ENCODE assay signal across 9 mouse cellular contexts in the genomic region with DNA sequence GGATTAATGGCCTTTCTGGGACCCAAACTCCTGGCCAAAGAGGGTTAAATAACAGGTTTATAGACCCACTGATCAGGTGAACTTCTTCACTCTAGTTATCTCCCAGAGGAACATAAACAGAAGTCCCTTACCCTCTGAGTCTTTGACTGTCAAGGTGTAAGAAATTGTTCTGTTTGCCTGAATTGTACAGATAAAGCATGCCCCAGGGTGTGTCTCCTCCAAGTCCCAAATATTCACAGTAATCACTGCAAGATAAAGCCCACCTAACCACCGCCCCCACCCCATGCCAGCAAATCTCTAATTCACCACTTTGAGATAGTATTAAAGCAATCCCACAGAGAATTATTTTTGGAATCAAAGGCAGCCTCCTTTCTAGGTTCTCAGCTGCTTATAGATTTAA. TPM values are rescaled to one million over a fixed set of nuclear protein-coding genes. Genes with fewer than 3 reads are reported as not detected.
DNase-seq lines count a peak whose midpoint lies in the region; ATAC-seq and TF ChIP-seq lines count a peak whose summit lies in the region.
"Had no signal": no experiment of that assay in that cellular context is flagged by ENCODE, and none has a peak within 500 bp of the region (broad histone marks: within the 10 kb centered on the region; RNA-seq: fewer than 3 reads in every experiment).

No protein-coding gene starts in this region.

- peak overlapping the region; percentile 99 for H3K27ac ChIP-seq in heart, embryonic 15.5 days
- H3K27ac ChIP-seq in cortical plate, adult 2 months (ENCODE audit: insufficient read depth, low read length): no peak overlapping the region
- H3K27ac ChIP-seq in hindbrain, embryonic 15.5 days (replicated peaks): peak overlapping the region; percentile 90; the same call in 1 of the 2 replicates
- H3K27ac ChIP-seq in midbrain, embryonic 12.5 days (replicated peaks): no peak overlapping the region

- no peak for TF ChIP-seq POLR2A in cortical plate, adult 2 months (IDR thresholded peaks at IDR 0.05; ENCODE audit: extremely low read depth, insufficient read depth, low read length)

- no peak for ATAC-seq in heart, embryonic 15.5 days (replicated peaks; ENCODE audit: insufficient number of reproducible peaks, insufficient read depth, low FRiP score, low read depth)
- ATAC-seq in hindbrain, embryonic 15.5 days (ENCODE audit: low FRiP score, low read depth): no peak
- ATAC-seq in midbrain, embryonic 12.5 days (ENCODE audit: low FRiP score, low read depth): no peak

- H3K4me3 ChIP-seq in heart, embryonic 15.5 days: peak overlapping the region; percentile 84
- H3K4me3 ChIP-seq in cortical plate, adult 2 months (ENCODE audit: insufficient read depth, low read length): peak overlapping the region; percentile 87; the same call in 1 of the 2 replicates
- H3K4me3 ChIP-seq in hindbrain, embryonic 15.5 days: peak overlapping the region; percentile 99
- H3K4me3 ChIP-seq in midbrain, embryonic 12.5 days: peak overlapping the region; percentile 95

- TF ChIP-seq CTCF in cortical plate, adult 2 months (IDR thresholded peaks at IDR 0.05; ENCODE audit: extremely low read depth, insufficient read depth, low read length): no peak

- peak overlapping the region; percentile 86 for H3K9ac ChIP-seq in heart, embryonic 15.5 days
- peak overlapping the region; percentile 92 for H3K9ac ChIP-seq in hindbrain, embryonic 15.5 days
- peak overlapping the region; percentile 95 for H3K9ac ChIP-seq in midbrain, embryonic 12.5 days (replicated peaks)

- H3K27me3 ChIP-seq in heart, embryonic 15.5 days: no peaks in the 10 kb centered on the region
- H3K27me3 ChIP-seq in hindbrain, embryonic 15.5 days: no peaks in the 10 kb centered on the region
- no peaks in the 10 kb centered on the region for H3K27me3 ChIP-seq in midbrain, embryonic 12.5 days

- peaks cover 35% of the 10 kb centered on the region for H3K4me1 ChIP-seq in heart, embryonic 15.5 days (replicated peaks)
- H3K4me1 ChIP-seq in cortical plate, adult 2 months (ENCODE audit: control insufficient read depth, insufficient read depth, low read length): peaks cover 1% of the 10 kb centered on the region; the same call in 1 of the 2 replicates
- peaks cover 44% of the 10 kb centered on the region for H3K4me1 ChIP-seq in hindbrain, embryonic 15.5 days (replicated peaks)
- H3K4me1 ChIP-seq in midbrain, embryonic 12.5 days: peaks cover 24% of the 10 kb centered on the region

- WGBS in heart, embryonic 15.5 days: 11% methylated on average over 1 of the region's 1 CpGs
- WGBS in hindbrain, embryonic 15.5 days: 91% methylated on average over 1 of the region's 1 CpGs
- 89% methylated on average over 1 of the region's 1 CpGs for WGBS in midbrain, embryonic 12.5 days

- peaks cover 56% of the 10 kb centered on the region for H3K36me3 ChIP-seq in heart, embryonic 15.5 days
- peaks cover 47% of the 10 kb centered on the region for H3K36me3 ChIP-seq in hindbrain, embryonic 15.5 days
- H3K36me3 ChIP-seq in midbrain, embryonic 12.5 days: peaks cover 47% of the 10 kb centered on the region

- H3K9me3 ChIP-seq in heart, embryonic 15.5 days (replicated peaks): no peaks in the 10 kb centered on the region
- no peaks in the 10 kb centered on the region for H3K9me3 ChIP-seq in hindbrain, embryonic 15.5 days
- no peaks in the 10 kb centered on the region for H3K9me3 ChIP-seq in midbrain, embryonic 12.5 days

- peak overlapping the region; percentile 69 for H3K4me2 ChIP-seq in heart, embryonic 15.5 days
- peak overlapping the region; percentile 88 for H3K4me2 ChIP-seq in hindbrain, embryonic 15.5 days
- peak overlapping the region; percentile 88 for H3K4me2 ChIP-seq in midbrain, embryonic 12.5 days (replicated peaks)

- DNase-seq in heart, adult 11 months: no peak
- DNase-seq in embryo, embryonic 9.5 days (ENCODE audit: extremely low spot score): no peak
- no peak for DNase-seq in urinary bladder, postnatal 25 days (ENCODE audit: low spot score)
- no peak for DNase-seq in thymus, postnatal 14 days

RNA-seq across cellular contexts. Expression of gene Zfp319, which starts 1.4 kb away (rescaled TPM):
- polyA plus RNA-seq in heart, embryonic 15.5 days (2015; fragmentation: Nextera tagmentation; extraction: Ambion mirVana): 4.9 and 7.3 TPM in 2 replicates
- 9.9 and 10.4 TPM in 2 replicates for polyA plus RNA-seq in cortical plate, adult 2 months (2012; rRNA removed)
- polyA plus RNA-seq in hindbrain, embryonic 15.5 days (2015; fragmentation: Nextera tagmentation; extraction: Ambion mirVana): 15.2 and 16.5 TPM in 2 replicates
- 19.1 and 20.6 TPM in 2 replicates for polyA plus RNA-seq in midbrain, embryonic 12.5 days (2016; fragmentation: Nextera tagmentation; extraction: Ambion mirVana)

RNA-seq across cellular contexts. Expression of gene Usb1, which starts 1.7 kb away (rescaled TPM):
- polyA plus RNA-seq in heart, embryonic 15.5 days (2015; fragmentation: Nextera tagmentation; extraction: Ambion mirVana): 26.7 and 32.0 TPM in 2 replicates
- polyA plus RNA-seq in cortical plate, adult 2 months (2012; rRNA removed): 17.0 and 17.2 TPM in 2 replicates
- 34.8 and 35.8 TPM in 2 replicates for polyA plus RNA-seq in hindbrain, embryonic 15.5 days (2015; fragmentation: Nextera tagmentation; extraction: Ambion mirVana)
- 33.9 and 37.1 TPM in 2 replicates for polyA plus RNA-seq in midbrain, embryonic 12.5 days (2016; fragmentation: Nextera tagmentation; extraction: Ambion mirVana)

RNA-seq across cellular contexts. Expression of gene Tepp, which starts 20.0 kb away (rescaled TPM):
- 0.29 TPM in 1 of 2 replicates, not detected in the other for polyA plus RNA-seq in heart, embryonic 15.5 days (2015; fragmentation: Nextera tagmentation; extraction: Ambion mirVana)
- 0.17 and 0.40 TPM in 2 replicates for polyA plus RNA-seq in cortical plate, adult 2 months (2012; rRNA removed)
- 2.3 and 3.6 TPM in 2 replicates for polyA plus RNA-seq in hindbrain, embryonic 15.5 days (2015; fragmentation: Nextera tagmentation; extraction: Ambion mirVana)
- polyA plus RNA-seq in midbrain, embryonic 12.5 days (2016; fragmentation: Nextera tagmentation; extraction: Ambion mirVana): not detected in 2 replicates
- polyA plus RNA-seq: small intestine, adult 2 months had no signal

RNA-seq across cellular contexts. Expression of gene Mmp15, which starts 21.7 kb away (rescaled TPM):
- 35.2 and 42.8 TPM in 2 replicates for polyA plus RNA-seq in heart, embryonic 15.5 days (2015; fragmentation: Nextera tagmentation; extraction: Ambion mirVana)
- 8.1 and 9.2 TPM in 2 replicates for polyA plus RNA-seq in cortical plate, adult 2 months (2012; rRNA removed)
- 20.0 and 22.1 TPM in 2 replicates for polyA plus RNA-seq in hindbrain, embryonic 15.5 days (2015; fragmentation: Nextera tagmentation; extraction: Ambion mirVana)
- 23.5 and 27.1 TPM in 2 replicates for polyA plus RNA-seq in midbrain, embryonic 12.5 days (2016; fragmentation: Nextera tagmentation; extraction: Ambion mirVana)

RNA-seq across cellular contexts. Expression of gene Cngb1, which starts 24.0 kb away (rescaled TPM):
- polyA plus RNA-seq in heart, embryonic 15.5 days (2015; fragmentation: Nextera tagmentation; extraction: Ambion mirVana): 0.49 and 1.1 TPM in 2 replicates
- 0.06 and 0.23 TPM in 2 replicates for polyA plus RNA-seq in cortical plate, adult 2 months (2012; rRNA removed)
- 0.43 TPM in 2 replicates for polyA plus RNA-seq in hindbrain, embryonic 15.5 days (2015; fragmentation: Nextera tagmentation; extraction: Ambion mirVana)
- polyA plus RNA-seq in midbrain, embryonic 12.5 days (2016; fragmentation: Nextera tagmentation; extraction: Ambion mirVana): 0.05 and 0.13 TPM in 2 replicates

Comparison
In these comparisons a context has a peak if more than half of its experiments do, and no peak if none do; other contexts are left out.
1. H3K27ac ChIP-seq: peak in heart, embryonic 15.5 days (single experiment) and hindbrain, embryonic 15.5 days (single experiment); none in cortical plate, adult 2 months (single experiment) and midbrain, embryonic 12.5 days (single experiment).
2. Peak in every context shown above with its lines, with median percentiles within 50 percentile points of each other: H3K4me2 ChIP-seq, H3K4me3 ChIP-seq and H3K9ac ChIP-seq.